Mouse (Mus musculus): ENCODE data around the gene Ubxn11. TPM values are rescaled to one million over a fixed set of nuclear protein-coding genes. Genes with fewer than 3 reads are reported as not detected.
A peak's percentile ranks its signal among the peaks of the same experiment; 100 is the strongest.

Ubxn11 gene
- polyA plus RNA-seq, 1 experiment from 2014 or later: 4.7 TPM

GRCm38 (mm10) chr4:134126300-134127120, 24.1 kb downstream of the Ubxn11 start:
- Histone ChIP-seq H3K4me3 (ENCODE audit: low read depth, low read length) (no peak overlapping the region), H3K9me3 (ENCODE audit: control insufficient read depth, low read length) (no peaks in the 10 kb centered on the region), H3K36me3 (ENCODE audit: control insufficient read depth, insufficient read depth, low read length) (no peaks in the 10 kb centered on the region), H3K27me3 (ENCODE audit: control insufficient read depth, insufficient read depth, low read length) (no peaks in the 10 kb centered on the region), H3K27ac (ENCODE audit: low read depth, low read length) (no peak overlapping the region), H3K4me1 (ENCODE audit: control insufficient read depth, insufficient read depth, low read length) (peaks cover 14% of the 10 kb centered on the region), H3K4me2 (ENCODE audit: low read depth) (no peak overlapping the region), H3K9ac (ENCODE audit: low read length) (no peak overlapping the region)
- DNase-seq (ENCODE audit: low spot score) (no peak), ATAC-seq (ENCODE audit: insufficient read depth, low FRiP score, low TSS enrichment) (no peak)
- WGBS: 89% methylated on average over 21 of the region's 21 CpGs

- no peaks in the 10 kb centered on the region; the same call in 1 of the 2 replicates for H3K36me3 ChIP-seq (ENCODE audit: control insufficient read depth, insufficient read depth, low read length)
- H3K4me3 ChIP-seq (ENCODE audit: low read depth, low read length): no peak overlapping the region
- 93% methylated on average over 7 of the region's 7 CpGs for WGBS
- H3K27me3 ChIP-seq (ENCODE audit: control insufficient read depth, insufficient read depth, low read length): no peaks in the 10 kb centered on the region
- no peak for ATAC-seq (ENCODE audit: insufficient read depth, low FRiP score, low TSS enrichment)
- H3K4me1 ChIP-seq (ENCODE audit: control insufficient read depth, insufficient read depth, low read length): peaks cover 14% of the 10 kb centered on the region
- H3K4me2 ChIP-seq (ENCODE audit: low read depth): no peak overlapping the region
- no peak overlapping the region for H3K27ac ChIP-seq (ENCODE audit: low read depth, low read length)
- H3K9ac ChIP-seq (ENCODE audit: low read length): no peak overlapping the region
- H3K9me3 ChIP-seq (ENCODE audit: control insufficient read depth, low read length): no peaks in the 10 kb centered on the region
- DNase-seq (ENCODE audit: low spot score): no peak
These were observed 24.7 kb downstream of the Ubxn11 start for GRCm38 (mm10) chr4:134127121-134127455.

GRCm38 (mm10) chr4:134127793-134128192, 25.4 kb downstream of the Ubxn11 start:
- DNase-seq (ENCODE audit: low spot score): no peak
- no peak for ATAC-seq (ENCODE audit: insufficient read depth, low FRiP score, low TSS enrichment)

GRCm38 (mm10) chr4:134128221-134128982, 26.0 kb downstream of the Ubxn11 start, which contains the start of gene Sh3bgrl3:
Gene Sh3bgrl3, minus strand, starts transcription at chr4:134128789.
- WGBS: under 1% methylated on average over 45 of the region's 50 CpGs
- peak within 1 kb of the TSS; percentile 84 for H3K4me2 ChIP-seq (ENCODE audit: low read depth)
- H3K9me3 ChIP-seq (ENCODE audit: control insufficient read depth, low read length): no peaks in the 10 kb centered on the region
- H3K36me3 ChIP-seq (ENCODE audit: control insufficient read depth, insufficient read depth, low read length): peaks cover 3% of the 10 kb centered on the region; the same call in 1 of the 2 replicates
- H3K9ac ChIP-seq (ENCODE audit: low read length): peak within 1 kb of the TSS; percentile 84
- peak within 1 kb of the TSS; percentile 84 for H3K4me3 ChIP-seq (ENCODE audit: low read depth, low read length)
- peak within 1 kb of the TSS; percentile 24; the same call in 1 of the 2 replicates for H3K27ac ChIP-seq (ENCODE audit: low read depth, low read length)
- H3K4me1 ChIP-seq (ENCODE audit: control insufficient read depth, insufficient read depth, low read length): peaks cover 14% of the 10 kb centered on the region
- no peaks in the 10 kb centered on the region for H3K27me3 ChIP-seq (ENCODE audit: control insufficient read depth, insufficient read depth, low read length)
- ATAC-seq (ENCODE audit: insufficient read depth, low FRiP score, low TSS enrichment) (peak; percentile 92), DNase-seq (ENCODE audit: low spot score) (peak; percentile 92)

More at GRCm38 (mm10) chr4:134127793-134128192, 25.4 kb downstream of the Ubxn11 start:
- no peaks in the 10 kb centered on the region for H3K9me3 ChIP-seq (ENCODE audit: control insufficient read depth, low read length)
- H3K9ac ChIP-seq (ENCODE audit: low read length): peak overlapping the region; percentile 84
- peak overlapping the region; percentile 84 for H3K4me2 ChIP-seq (ENCODE audit: low read depth)
- peaks cover 14% of the 10 kb centered on the region for H3K4me1 ChIP-seq (ENCODE audit: control insufficient read depth, insufficient read depth, low read length)
- H3K36me3 ChIP-seq (ENCODE audit: control insufficient read depth, insufficient read depth, low read length): peaks cover 3% of the 10 kb centered on the region; the same call in 1 of the 2 replicates
- no peaks in the 10 kb centered on the region for H3K27me3 ChIP-seq (ENCODE audit: control insufficient read depth, insufficient read depth, low read length)
- peak overlapping the region; percentile 84 for H3K4me3 ChIP-seq (ENCODE audit: low read depth, low read length)
- H3K27ac ChIP-seq (ENCODE audit: low read depth, low read length): no peak overlapping the region
- WGBS: 67% methylated on average over 8 of the region's 8 CpGs

- Histone ChIP-seq H3K4me1 (ENCODE audit: control insufficient read depth, insufficient read depth, low read length) (peaks cover 14% of the 10 kb centered on the region), H3K9ac (ENCODE audit: low read length) (peak overlapping the region; percentile 84), H3K4me3 (ENCODE audit: low read depth, low read length) (peak overlapping the region; percentile 84), H3K36me3 (ENCODE audit: control insufficient read depth, insufficient read depth, low read length) (peaks cover 3% of the 10 kb centered on the region; the same call in 1 of the 2 replicates), H3K27me3 (ENCODE audit: control insufficient read depth, insufficient read depth, low read length) (no peaks in the 10 kb centered on the region), H3K4me2 (ENCODE audit: low read depth) (peak overlapping the region; percentile 84), H3K27ac (ENCODE audit: low read depth, low read length) (no peak overlapping the region), H3K9me3 (ENCODE audit: control insufficient read depth, low read length) (no peaks in the 10 kb centered on the region)
- peak; percentile 48 for ATAC-seq (ENCODE audit: insufficient read depth, low FRiP score, low TSS enrichment)
- no peak for DNase-seq (ENCODE audit: low spot score)
- WGBS: 5% methylated on average over 14 of the region's 14 CpGs
These were observed 26.6 kb downstream of the Ubxn11 start for GRCm38 (mm10) chr4:134128983-134129362.

GRCm38 (mm10) chr4:134129482-134129881, 27.1 kb downstream of the Ubxn11 start:
- Histone ChIP-seq H3K4me3 (ENCODE audit: low read depth, low read length) (peak overlapping the region; percentile 84), H3K4me2 (ENCODE audit: low read depth) (peak overlapping the region; percentile 84; the same call in 1 of the 2 replicates), H3K4me1 (ENCODE audit: control insufficient read depth, insufficient read depth, low read length) (peaks cover 14% of the 10 kb centered on the region), H3K27me3 (ENCODE audit: control insufficient read depth, insufficient read depth, low read length) (no peaks in the 10 kb centered on the region), H3K9ac (ENCODE audit: low read length) (no peak overlapping the region), H3K36me3 (ENCODE audit: control insufficient read depth, insufficient read depth, low read length) (peaks cover 3% of the 10 kb centered on the region; the same call in 1 of the 2 replicates), H3K9me3 (ENCODE audit: control insufficient read depth, low read length) (no peaks in the 10 kb centered on the region), H3K27ac (ENCODE audit: low read depth, low read length) (no peak overlapping the region)
- DNase-seq (ENCODE audit: low spot score) (no peak), ATAC-seq (ENCODE audit: insufficient read depth, low FRiP score, low TSS enrichment) (no peak)
- 40% methylated on average over 6 of the region's 6 CpGs for WGBS

GRCm38 (mm10) chr4:134132117-134132516, 29.7 kb downstream of the Ubxn11 start:
- H3K36me3 ChIP-seq (ENCODE audit: control insufficient read depth, insufficient read depth, low read length): peaks cover 3% of the 10 kb centered on the region; the same call in 1 of the 2 replicates
- 93% methylated on average over 3 of the region's 3 CpGs for WGBS

GRCm38 (mm10) chr4:134132519-134133095, 30.2 kb downstream of the Ubxn11 start:
- Histone ChIP-seq H3K9ac (ENCODE audit: low read length) (no peak overlapping the region), H3K4me3 (ENCODE audit: low read depth, low read length) (no peak overlapping the region), H3K4me1 (ENCODE audit: control insufficient read depth, insufficient read depth, low read length) (peaks cover 10% of the 10 kb centered on the region), H3K36me3 (ENCODE audit: control insufficient read depth, insufficient read depth, low read length) (peaks cover 5% of the 10 kb centered on the region), H3K27me3 (ENCODE audit: control insufficient read depth, insufficient read depth, low read length) (no peaks in the 10 kb centered on the region), H3K27ac (ENCODE audit: low read depth, low read length) (no peak overlapping the region), H3K9me3 (ENCODE audit: control insufficient read depth, low read length) (no peaks in the 10 kb centered on the region), H3K4me2 (ENCODE audit: low read depth) (no peak overlapping the region)
- 86% methylated on average over 8 of the region's 8 CpGs for WGBS
- no peak for ATAC-seq (ENCODE audit: insufficient read depth, low FRiP score, low TSS enrichment)
- DNase-seq (ENCODE audit: low spot score): no peak

More at GRCm38 (mm10) chr4:134132117-134132516, 29.7 kb downstream of the Ubxn11 start:
- H3K4me2 ChIP-seq (ENCODE audit: low read depth): no peak overlapping the region
- no peak overlapping the region for H3K9ac ChIP-seq (ENCODE audit: low read length)
- ATAC-seq (ENCODE audit: insufficient read depth, low FRiP score, low TSS enrichment): no peak
- peaks cover 14% of the 10 kb centered on the region for H3K4me1 ChIP-seq (ENCODE audit: control insufficient read depth, insufficient read depth, low read length)
- H3K27me3 ChIP-seq (ENCODE audit: control insufficient read depth, insufficient read depth, low read length): no peaks in the 10 kb centered on the region
- H3K9me3 ChIP-seq (ENCODE audit: control insufficient read depth, low read length): no peaks in the 10 kb centered on the region
- H3K4me3 ChIP-seq (ENCODE audit: low read depth, low read length): no peak overlapping the region
- H3K27ac ChIP-seq (ENCODE audit: low read depth, low read length): no peak overlapping the region
- no peak for DNase-seq (ENCODE audit: low spot score)

Data from neural tube, embryonic 11.5 days (tissue).